Mouse (Mus musculus) small intestine, adult 2 months (tissue): ENCODE data around the gene E2f6.

Experiments
- CTCF ChIP-seq: fragments of 200-500 bp; IDR thresholded peaks from 2 replicates; pipeline ENCODE4 v1.5.1; 2012; ENCODE audit warnings: low read depth, mild to moderate bottlenecking, control low read depth, inconsistent platforms, low read length, moderate library complexity, mixed read lengths; ENCODE audit not compliant: insufficient replicate concordance, insufficient read length; ENCODE audit errors: extremely low read depth
- POLR2A ChIP-seq: fragments of 200-500 bp; IDR thresholded peaks from 2 replicates; pipeline ENCODE4 v1.6.1; 2012; ENCODE audit warnings: low read depth, mild to moderate bottlenecking, control low read depth, inconsistent platforms, low read length, moderate library complexity

DNA sequence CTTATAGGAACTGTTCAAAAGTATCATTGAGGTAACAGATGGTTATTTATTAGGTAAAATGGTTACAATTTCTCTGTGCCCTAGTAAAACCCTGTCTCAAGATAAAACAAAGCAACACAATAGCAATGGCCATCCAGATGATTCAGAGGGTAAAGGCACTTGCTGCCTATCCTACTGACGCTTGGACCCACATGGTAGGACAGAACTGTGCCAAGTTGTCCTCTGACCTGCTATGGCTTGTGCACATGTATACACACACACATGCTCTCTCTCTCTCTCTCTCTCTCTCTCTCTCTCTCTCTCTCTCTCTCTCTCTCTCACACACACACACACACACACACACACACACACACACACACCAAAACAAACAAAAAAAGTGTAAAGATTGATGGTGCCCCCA is 21.6 kb upstream of the E2f6 start:
- TF ChIP-seq CTCF (no peak), POLR2A (no peak)
